Mouse (Mus musculus) gastrocnemius, postnatal 36 days (tissue): ENCODE measurements around the gene Plin5. TPM values are rescaled to one million over a fixed set of nuclear protein-coding genes. Genes with fewer than 3 reads are reported as not detected.
"Not testable (repeated sequence)": the region's sequence is repeated elsewhere in the genome, so short reads cannot be mapped to it uniquely, and the experiment has no call there.

Experiments used
- DNase-seq, 2 experiments: peaks; one replicate each; pipeline ENCODE4 v3.0.0; 2022
- intact Hi-C: fragments of 180-260 bp; cut with DNase I; formaldehyde crosslinking; loops from one replicate; pipeline ENCODE4 v1.15.1; 2025
- total RNA-seq, 2 experiments: library from RNA; stranded (reverse); gene quantifications; 2 replicates each; pipeline ENCODE4 v1.2.3; 2021

Gene Plin5
- total RNA-seq, 2 experiments from 2014 or later: 26.5 to 43.5 TPM

DNA sequence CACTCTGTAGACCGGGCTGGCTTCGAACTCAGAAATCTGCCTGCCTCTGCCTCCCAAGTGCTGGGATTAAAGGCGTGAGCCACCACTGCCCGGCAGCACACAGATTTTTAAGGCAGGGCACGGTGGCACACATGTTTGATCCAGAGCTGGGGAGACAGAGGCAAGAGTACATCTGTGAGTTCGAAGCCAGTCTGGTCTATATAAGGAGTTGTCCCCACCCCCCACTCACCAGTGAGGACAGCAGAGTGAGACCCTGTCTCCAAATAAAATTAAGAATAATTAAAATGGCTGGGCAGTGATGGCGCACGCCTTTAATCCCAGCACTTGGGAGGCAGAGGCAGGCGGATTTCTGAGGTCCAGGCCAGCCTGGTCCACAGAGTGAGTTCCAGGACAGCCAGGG, 39.0 kb downstream of the Plin5 start:
- intact Hi-C loops: not testable (repeated sequence)

DNA sequence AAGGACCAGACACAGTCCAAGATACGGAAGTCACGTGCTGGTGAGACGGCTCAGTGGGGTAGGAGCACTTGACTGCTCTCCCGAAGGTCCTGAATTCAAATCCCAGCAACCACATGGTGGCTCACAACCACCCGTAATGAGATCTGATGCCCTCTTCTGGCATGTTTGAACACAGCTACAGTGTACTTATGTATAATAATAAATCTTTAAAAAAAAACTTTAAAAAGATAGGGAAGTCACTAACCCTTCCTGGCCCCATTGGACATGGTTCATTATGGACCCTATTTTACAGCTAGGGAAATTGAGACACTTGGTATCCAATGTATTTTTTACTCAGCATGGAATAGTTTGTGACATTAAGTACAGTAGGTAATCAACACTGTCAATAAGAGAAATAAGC, 39.9 kb downstream of the Plin5 start:
- DNase-seq: no peak
- intact Hi-C loops: no loop called here

More for the DNA sequence above, 39.0 kb downstream of the Plin5 start:
- DNase-seq: not testable (repeated sequence)

DNA sequence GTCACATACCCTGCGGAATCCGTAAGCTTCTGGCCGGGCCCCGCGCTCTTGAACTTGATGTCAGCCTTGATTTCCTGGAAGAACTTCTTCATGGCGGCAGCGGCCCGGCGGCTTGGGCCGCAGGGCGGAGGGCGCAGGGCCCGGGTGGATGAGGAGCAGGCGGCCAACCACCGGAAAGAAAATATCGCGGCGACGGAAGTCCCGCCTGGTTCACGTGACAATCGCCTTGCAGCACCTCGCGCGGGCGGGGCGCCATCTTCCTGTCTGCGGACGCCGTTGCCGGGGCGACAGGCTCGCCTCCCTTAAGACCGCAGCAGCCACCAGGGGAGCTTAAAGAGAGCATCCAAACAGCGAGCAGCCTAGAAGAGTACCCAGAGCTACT, 42.6 kb downstream of the Plin5 start, which contains the start of gene Ubxn6:
TSS of gene Ubxn6 (minus strand) at position 202 of the 382 bp plus-strand sequence.
- DNase-seq: peak; percentile 92 to 98
- intact Hi-C loops: loop anchor here (5.0 kb wide), 1 partner anchor 38 kb away; the partner anchor contains the start of gene Sh3gl1

DNA sequence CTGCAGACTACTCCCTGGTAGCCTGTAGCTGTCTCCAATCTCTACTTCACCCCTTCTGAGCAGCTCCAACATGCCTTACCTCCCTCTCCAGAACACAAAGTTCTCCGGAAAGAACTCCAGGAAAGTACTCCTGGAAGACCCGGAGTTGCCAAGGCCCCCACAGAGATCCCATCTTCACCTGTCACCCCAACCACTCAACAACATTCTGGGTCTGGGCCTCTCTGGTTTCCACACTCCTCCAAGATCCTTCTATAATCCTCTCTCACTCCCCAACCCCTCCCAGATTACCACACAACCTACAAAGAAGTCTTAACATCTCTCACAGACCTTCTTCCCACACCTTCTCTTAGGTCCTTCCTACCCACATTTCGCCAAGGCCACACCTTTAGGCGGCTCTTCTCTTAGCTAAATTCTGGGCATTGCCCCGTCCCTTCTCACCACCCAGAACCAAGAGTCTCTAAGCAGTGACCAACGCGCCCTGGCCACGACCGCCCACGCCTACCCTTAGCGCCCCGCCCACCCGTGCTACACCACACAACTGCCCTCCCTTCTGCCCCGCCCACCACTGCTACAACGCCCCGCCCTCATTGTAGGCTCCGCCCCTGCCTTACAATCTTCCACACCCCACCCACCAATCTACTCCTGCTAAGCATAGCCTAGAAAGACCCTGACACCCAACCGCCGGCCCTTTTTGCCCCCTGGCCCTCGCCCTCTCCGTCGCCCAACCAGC, 43.1 kb downstream of the Plin5 start:
- peak; percentile 78 to 79 for DNase-seq
- intact Hi-C loops: loop anchor here (5.0 kb wide), 1 partner anchor 37 kb away; the partner anchor contains the start of gene Sh3gl1

DNA sequence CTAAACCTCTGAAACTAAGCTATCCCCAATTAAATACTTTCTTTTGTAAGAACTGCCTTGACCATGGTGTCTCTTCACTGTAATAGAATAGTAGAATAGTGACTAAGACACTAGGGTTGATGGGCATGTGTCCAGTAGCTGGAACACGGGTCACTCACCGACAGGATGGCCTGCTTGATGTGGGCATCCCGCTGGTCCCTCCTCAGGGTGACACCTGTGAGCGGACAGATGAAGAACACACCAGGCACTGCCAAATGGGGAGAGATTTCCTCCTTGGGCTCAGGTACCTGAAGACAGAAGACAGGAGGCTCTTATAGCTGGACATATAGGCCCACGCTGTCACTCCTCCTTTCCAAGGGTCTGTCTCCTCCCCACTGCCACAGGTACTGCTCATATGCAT, 45.2 kb downstream of the Plin5 start:
- intact Hi-C loops: loop anchor here (5.0 kb wide), 1 partner anchor 35 kb away; the partner anchor contains the start of gene Sh3gl1
- no peak for DNase-seq

DNA sequence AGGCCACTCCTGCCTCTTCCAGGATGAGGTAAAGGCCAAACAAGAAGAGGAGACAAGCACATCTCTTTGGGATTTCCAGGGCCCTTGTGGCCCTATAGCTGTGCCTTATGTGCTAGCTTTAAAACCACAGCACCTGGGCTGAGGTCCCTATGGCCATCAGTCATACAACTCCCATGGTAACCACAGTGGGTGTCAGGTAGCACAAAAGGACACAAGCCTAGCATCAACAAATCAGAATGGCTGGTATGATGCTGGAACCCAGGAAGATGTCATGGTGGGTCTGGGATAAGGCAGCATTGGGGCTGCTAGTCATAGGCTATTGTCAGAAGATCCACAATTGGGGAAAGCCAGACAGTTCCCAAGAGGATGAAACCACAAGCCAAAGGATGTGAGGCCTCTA, 46.3 kb downstream of the Plin5 start:
- intact Hi-C loops: loop anchor here (5.0 kb wide), 1 partner anchor 34 kb away; the partner anchor contains the start of gene Sh3gl1
- no peak for DNase-seq

DNA sequence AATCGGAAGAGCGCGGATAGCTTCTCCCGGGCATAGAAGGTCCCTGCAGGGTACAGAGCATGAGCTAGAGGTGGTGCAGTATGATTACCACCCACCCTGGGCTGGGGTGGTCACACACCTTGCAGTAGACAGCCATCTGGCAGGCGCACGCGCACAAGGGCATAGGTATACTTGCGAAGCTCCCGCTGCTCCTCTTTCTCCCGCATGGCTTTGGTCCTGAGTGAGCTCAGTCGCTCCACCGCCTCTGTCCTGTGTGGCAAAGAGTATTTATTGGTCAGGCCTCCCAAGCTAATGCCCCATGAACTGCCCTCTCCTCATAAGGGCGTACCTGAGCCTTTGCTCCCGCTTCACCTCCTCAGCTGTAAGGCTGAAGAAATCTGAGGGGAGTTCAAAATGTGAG, 48.3 kb downstream of the Plin5 start:
- intact Hi-C loops: no loop called here
- DNase-seq: no peak

DNA sequence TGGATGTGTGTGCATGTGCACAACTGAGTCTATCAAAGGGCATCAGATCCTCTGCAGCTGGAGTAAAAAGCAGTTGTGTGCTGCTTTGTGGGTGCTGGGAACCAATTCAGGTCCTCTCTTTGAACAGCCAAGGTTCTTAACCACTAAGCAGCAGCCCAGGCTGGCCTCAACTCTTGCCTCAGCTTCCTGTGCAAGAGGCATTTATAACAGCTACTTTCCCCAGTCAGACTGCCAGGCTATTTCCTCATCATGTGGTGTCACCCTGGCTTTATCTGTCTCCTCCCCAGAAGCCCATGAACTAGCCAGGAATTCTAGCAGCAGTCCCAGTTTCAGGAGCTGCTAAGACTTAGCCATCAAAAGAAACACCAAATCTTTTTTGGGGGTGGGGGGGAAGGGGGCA, 50.9 kb downstream of the Plin5 start:
- intact Hi-C loops: no loop called here
- no peak for DNase-seq

DNA sequence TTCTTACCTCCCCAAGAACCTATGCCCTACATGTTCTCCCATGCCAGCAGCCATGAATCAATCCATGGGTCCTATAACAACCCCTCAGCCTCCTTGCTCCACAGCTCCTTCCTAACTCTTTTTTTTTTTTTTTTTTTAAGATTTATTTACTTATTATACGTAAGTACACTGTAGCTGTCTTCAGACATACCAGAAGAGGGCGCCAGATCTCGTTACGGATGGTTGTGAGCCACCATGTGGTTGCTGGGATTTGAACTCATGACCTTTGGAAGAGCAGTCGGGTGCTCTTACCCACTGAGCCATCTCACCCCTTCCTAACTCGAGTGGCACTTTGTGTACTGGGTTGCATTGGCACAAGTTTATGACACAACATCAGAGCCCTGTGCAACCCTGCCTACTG, 51.7 kb downstream of the Plin5 start:
- intact Hi-C loops, DNase-seq: not testable (repeated sequence)

DNA sequence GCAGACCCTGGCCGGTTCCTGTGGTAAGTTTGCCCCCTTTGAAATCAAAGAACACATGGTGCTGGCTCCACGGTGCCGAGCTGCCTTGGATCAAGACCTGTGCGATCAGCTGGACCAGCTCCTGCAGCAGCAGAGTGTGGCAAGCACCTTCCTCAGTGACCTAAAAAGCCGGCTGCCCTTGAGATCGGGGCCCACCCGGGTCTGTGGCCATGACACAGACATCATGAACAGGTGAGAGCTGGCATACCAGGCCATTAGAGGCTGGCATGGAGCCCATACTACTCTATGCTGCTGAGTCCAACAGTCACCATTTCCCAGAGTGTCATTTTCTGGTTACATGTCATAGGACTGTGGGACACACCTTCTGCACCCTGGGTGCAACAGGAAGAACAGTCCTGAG, 55.3 kb downstream of the Plin5 start:
- DNase-seq: no peak
- intact Hi-C loops: no loop called here

Other genes with a start within 250 kb of the Plin5 start
- 1 to 10 TPM; 3.8 to 4.3 TPM for gene Zfp119a, start 238.7 kb downstream of the Plin5 start, total RNA-seq
- gene Zfp959, start 225.5 kb downstream of the Plin5 start, total RNA-seq: 1 to 10 TPM; 2.1 to 2.7 TPM
- gene Zfp119b, start 168.1 kb downstream of the Plin5 start, total RNA-seq: 1 to 10 TPM; 2.6 to 2.7 TPM
- not detected for gene Ebi3, start 165.0 kb downstream of the Plin5 start, total RNA-seq
- gene Yju2, start 158.5 kb downstream of the Plin5 start, total RNA-seq: 1 to 10 TPM; 7.8 to 8.8 TPM
- not detected for gene Shd, start 147.1 kb downstream of the Plin5 start, total RNA-seq
- not detected for gene Fsd1, start 131.1 kb downstream of the Plin5 start, total RNA-seq
- 1 to 10 TPM; 2.5 to 3.0 TPM for gene Stap2, start 112.0 kb downstream of the Plin5 start, total RNA-seq
- 10 to 100 TPM; 40.6 to 50.2 TPM for gene Mpnd, start 111.9 kb downstream of the Plin5 start, total RNA-seq
- 10 to 100 TPM in 1 of 2 experiments, 1 to 10 TPM in 1; 9.9 to 10.6 TPM for gene Sh3gl1, start 81.0 kb downstream of the Plin5 start, total RNA-seq
- gene Chaf1a, start 77.2 kb downstream of the Plin5 start, total RNA-seq: 1 to 10 TPM; 1.3 to 1.4 TPM
- 10 to 100 TPM; 47.7 to 50.9 TPM for gene Ubxn6, start 42.6 kb downstream of the Plin5 start, total RNA-seq
- gene Hdgfl2, start 38.0 kb downstream of the Plin5 start, total RNA-seq: 10 to 100 TPM; 20.2 to 26.5 TPM
- gene Plin4, start 7.8 kb downstream of the Plin5 start, total RNA-seq: 100 to 1,000 TPM; 242 to 290 TPM
- gene Lrg1, start 4.4 kb upstream of the Plin5 start, total RNA-seq: 10 to 100 TPM; 14.9 to 15.7 TPM
- 1 to 10 TPM; 2.8 to 2.9 TPM for gene Sema6b, start 22.7 kb upstream of the Plin5 start, total RNA-seq
- under 1 TPM; 0.41 to 0.64 TPM for gene Tnfaip8l1, start 44.9 kb upstream of the Plin5 start, total RNA-seq
- gene Mydgf, start 66.3 kb upstream of the Plin5 start, total RNA-seq: 10 to 100 TPM; 16.9 to 17.6 TPM
- 10 to 100 TPM; 31.6 to 32.2 TPM for gene Dpp9, start 101.3 kb upstream of the Plin5 start, total RNA-seq
- 100 to 1,000 TPM; 152 TPM for gene Fem1a, start 139.2 kb upstream of the Plin5 start, total RNA-seq
- 1 to 10 TPM; 2.0 to 3.2 TPM for gene Ticam1, start 159.2 kb upstream of the Plin5 start, total RNA-seq
- 10 to 100 TPM; 44.4 to 45.7 TPM for gene Plin3, start 175.3 kb upstream of the Plin5 start, total RNA-seq
- gene Arrdc5, start 182.7 kb upstream of the Plin5 start, total RNA-seq: not detected
- gene Uhrf1, start 185.7 kb upstream of the Plin5 start, total RNA-seq: 1 to 10 TPM; 1.4 to 3.0 TPM
- gene Kdm4b, start 208.5 kb upstream of the Plin5 start, total RNA-seq: 10 to 100 TPM; 26.0 to 29.8 TPM